Mouse (Mus musculus): ENCODE measurements around the gene Efcab14. TPM values are rescaled to one million over a fixed set of nuclear protein-coding genes. Genes with fewer than 3 reads are reported as not detected.

Gene Efcab14
- 26.2 and 26.9 TPM in 2 replicates for polyA plus RNA-seq (2014; fragmentation: Nextera tagmentation; extraction: Ambion mirVana)

- Histone ChIP-seq H3K9ac (replicated peaks; ENCODE audit: low read depth, low read length) (peak within 1 kb of the TSS; percentile 75), H3K27ac (ENCODE audit: low read depth, low read length) (peak within 1 kb of the TSS; percentile 76), H3K36me3 (ENCODE audit: control insufficient read depth, insufficient read depth, low read length) (no peaks in the 10 kb centered on the region; the same call in none of the 2 replicates), H3K27me3 (ENCODE audit: control insufficient read depth, insufficient read depth, low read length) (no peaks in the 10 kb centered on the region), H3K4me1 (ENCODE audit: control insufficient read depth, insufficient read depth, low read length) (peaks cover 12% of the 10 kb centered on the region), H3K4me3 (ENCODE audit: low read depth, low read length) (peak within 1 kb of the TSS; percentile 50), H3K4me2 (ENCODE audit: low read depth, low read length) (peak within 1 kb of the TSS; percentile 63), H3K9me3 (ENCODE audit: control insufficient read depth, low read length) (no peaks in the 10 kb centered on the region)
- ATAC-seq (ENCODE audit: low read depth), result peak; percentile 100
- under 1% methylated on average over 45 of the region's 45 CpGs for WGBS
Observed at GRCm38 (mm10) chr4:115737551-115738041, at the start of gene Efcab14. Gene Efcab14, plus strand, starts transcription at chr4:115737744.

GRCm38 (mm10) chr4:115701468-115701867 is 36.1 kb upstream of the Efcab14 start:
- 79% methylated on average over 3 of the region's 3 CpGs for WGBS
- no peak overlapping the region for H3K4me2 ChIP-seq (ENCODE audit: low read depth, low read length)
- no peaks in the 10 kb centered on the region for H3K4me1 ChIP-seq (ENCODE audit: control insufficient read depth, insufficient read depth, low read length)
- H3K9me3 ChIP-seq (ENCODE audit: control insufficient read depth, low read length), result no peaks in the 10 kb centered on the region
- H3K4me3 ChIP-seq (ENCODE audit: low read depth, low read length), result no peak overlapping the region
- no peak overlapping the region for H3K27ac ChIP-seq (ENCODE audit: low read depth, low read length)
- no peak overlapping the region for H3K9ac ChIP-seq (replicated peaks; ENCODE audit: low read depth, low read length)
- no peaks in the 10 kb centered on the region for H3K36me3 ChIP-seq (ENCODE audit: control insufficient read depth, insufficient read depth, low read length)
- H3K27me3 ChIP-seq (ENCODE audit: control insufficient read depth, insufficient read depth, low read length), result no peaks in the 10 kb centered on the region
- no peak for ATAC-seq (ENCODE audit: low read depth)

GRCm38 (mm10) chr4:115703927-115704505 is 33.5 kb upstream of the Efcab14 start:
- Histone ChIP-seq H3K4me2 (ENCODE audit: low read depth, low read length) (no peak overlapping the region), H3K4me3 (ENCODE audit: low read depth, low read length) (no peak overlapping the region), H3K4me1 (ENCODE audit: control insufficient read depth, insufficient read depth, low read length) (no peaks in the 10 kb centered on the region), H3K9me3 (ENCODE audit: control insufficient read depth, low read length) (no peaks in the 10 kb centered on the region), H3K36me3 (ENCODE audit: control insufficient read depth, insufficient read depth, low read length) (no peaks in the 10 kb centered on the region), H3K27me3 (ENCODE audit: control insufficient read depth, insufficient read depth, low read length) (no peaks in the 10 kb centered on the region), H3K27ac (ENCODE audit: low read depth, low read length) (no peak overlapping the region), H3K9ac (replicated peaks; ENCODE audit: low read depth, low read length) (no peak overlapping the region)
- no peak for ATAC-seq (ENCODE audit: low read depth)
- WGBS, result 90% methylated on average over 2 of the region's 2 CpGs

GRCm38 (mm10) chr4:115708974-115709593 is 28.5 kb upstream of the Efcab14 start:
- no peak overlapping the region for H3K4me2 ChIP-seq (ENCODE audit: low read depth, low read length)
- 76% methylated on average over 13 of the region's 13 CpGs for WGBS
- no peaks in the 10 kb centered on the region for H3K27me3 ChIP-seq (ENCODE audit: control insufficient read depth, insufficient read depth, low read length)
- H3K9ac ChIP-seq (replicated peaks; ENCODE audit: low read depth, low read length), result no peak overlapping the region
- no peaks in the 10 kb centered on the region for H3K9me3 ChIP-seq (ENCODE audit: control insufficient read depth, low read length)
- H3K4me3 ChIP-seq (ENCODE audit: low read depth, low read length), result no peak overlapping the region
- H3K4me1 ChIP-seq (ENCODE audit: control insufficient read depth, insufficient read depth, low read length), result no peaks in the 10 kb centered on the region
- ATAC-seq (ENCODE audit: low read depth), result no peak
- H3K27ac ChIP-seq (ENCODE audit: low read depth, low read length), result no peak overlapping the region
- no peaks in the 10 kb centered on the region for H3K36me3 ChIP-seq (ENCODE audit: control insufficient read depth, insufficient read depth, low read length)

- H3K4me2 ChIP-seq (ENCODE audit: low read depth, low read length), result peak overlapping the region; percentile 3; the same call in 1 of the 2 replicates
- H3K4me1 ChIP-seq (ENCODE audit: control insufficient read depth, insufficient read depth, low read length), result no peaks in the 10 kb centered on the region
- H3K9me3 ChIP-seq (ENCODE audit: control insufficient read depth, low read length), result no peaks in the 10 kb centered on the region
- no peak overlapping the region for H3K9ac ChIP-seq (replicated peaks; ENCODE audit: low read depth, low read length)
- no peaks in the 10 kb centered on the region for H3K27me3 ChIP-seq (ENCODE audit: control insufficient read depth, insufficient read depth, low read length)
- H3K27ac ChIP-seq (ENCODE audit: low read depth, low read length), result no peak overlapping the region
- 12% methylated on average over 13 of the region's 13 CpGs for WGBS
- H3K36me3 ChIP-seq (ENCODE audit: control insufficient read depth, insufficient read depth, low read length), result no peaks in the 10 kb centered on the region
- H3K4me3 ChIP-seq (ENCODE audit: low read depth, low read length), result no peak overlapping the region
- ATAC-seq (ENCODE audit: low read depth), result peak; percentile 79
Observed at GRCm38 (mm10) chr4:115709792-115710418, 27.6 kb upstream of the Efcab14 start.

- H3K4me2 ChIP-seq (ENCODE audit: low read depth, low read length), result no peak overlapping the region
- no peak for ATAC-seq (ENCODE audit: low read depth)
Observed at GRCm38 (mm10) chr4:115728721-115729120, 8.8 kb upstream of the Efcab14 start.

GRCm38 (mm10) chr4:115731588-115732222 is 5.8 kb upstream of the Efcab14 start:
- ATAC-seq (ENCODE audit: low read depth), result peak; percentile 76
- H3K4me2 ChIP-seq (ENCODE audit: low read depth, low read length), result no peak overlapping the region
- H3K27me3 ChIP-seq (ENCODE audit: control insufficient read depth, insufficient read depth, low read length), result no peaks in the 10 kb centered on the region
- H3K27ac ChIP-seq (ENCODE audit: low read depth, low read length), result no peak overlapping the region
- WGBS, result 25% methylated on average over 7 of the region's 7 CpGs
- H3K4me1 ChIP-seq (ENCODE audit: control insufficient read depth, insufficient read depth, low read length), result no peaks in the 10 kb centered on the region
- no peak overlapping the region for H3K9ac ChIP-seq (replicated peaks; ENCODE audit: low read depth, low read length)
- no peaks in the 10 kb centered on the region for H3K9me3 ChIP-seq (ENCODE audit: control insufficient read depth, low read length)
- no peaks in the 10 kb centered on the region for H3K36me3 ChIP-seq (ENCODE audit: control insufficient read depth, insufficient read depth, low read length)
- H3K4me3 ChIP-seq (ENCODE audit: low read depth, low read length), result no peak overlapping the region

More at GRCm38 (mm10) chr4:115728721-115729120, 8.8 kb upstream of the Efcab14 start:
- no peak overlapping the region for H3K9ac ChIP-seq (replicated peaks; ENCODE audit: low read depth, low read length)
- H3K9me3 ChIP-seq (ENCODE audit: control insufficient read depth, low read length), result no peaks in the 10 kb centered on the region
- no peaks in the 10 kb centered on the region for H3K4me1 ChIP-seq (ENCODE audit: control insufficient read depth, insufficient read depth, low read length)
- H3K4me3 ChIP-seq (ENCODE audit: low read depth, low read length), result no peak overlapping the region
- WGBS, result 21% methylated on average over 5 of the region's 5 CpGs
- no peaks in the 10 kb centered on the region for H3K27me3 ChIP-seq (ENCODE audit: control insufficient read depth, insufficient read depth, low read length)
- H3K27ac ChIP-seq (ENCODE audit: low read depth, low read length), result no peak overlapping the region
- no peaks in the 10 kb centered on the region for H3K36me3 ChIP-seq (ENCODE audit: control insufficient read depth, insufficient read depth, low read length)

GRCm38 (mm10) chr4:115732223-115732818 is 5.2 kb upstream of the Efcab14 start:
- Histone ChIP-seq H3K36me3 (ENCODE audit: control insufficient read depth, insufficient read depth, low read length) (no peaks in the 10 kb centered on the region), H3K27ac (ENCODE audit: low read depth, low read length) (no peak overlapping the region), H3K9me3 (ENCODE audit: control insufficient read depth, low read length) (no peaks in the 10 kb centered on the region), H3K27me3 (ENCODE audit: control insufficient read depth, insufficient read depth, low read length) (no peaks in the 10 kb centered on the region), H3K9ac (replicated peaks; ENCODE audit: low read depth, low read length) (no peak overlapping the region), H3K4me2 (ENCODE audit: low read depth, low read length) (no peak overlapping the region), H3K4me3 (ENCODE audit: low read depth, low read length) (no peak overlapping the region), H3K4me1 (ENCODE audit: control insufficient read depth, insufficient read depth, low read length) (no peaks in the 10 kb centered on the region)
- 71% methylated on average over 3 of the region's 3 CpGs for WGBS
- no peak for ATAC-seq (ENCODE audit: low read depth)
